Mouse (Mus musculus): ENCODE data around the gene Tbc1d16. TPM values are rescaled to one million over a fixed set of nuclear protein-coding genes. Genes with fewer than 3 reads are reported as not detected.
"Not testable (repeated sequence)": the region's sequence is repeated elsewhere in the genome, so short reads cannot be mapped to it uniquely, and the experiment has no call there.

Gene Tbc1d16
- polyA plus RNA-seq, 1 experiment from 2014 or later, result 17.5 TPM

- Histone ChIP-seq H3K4me3 (ENCODE audit: low read depth, low read length) (no peak overlapping the region), H3K27me3 (ENCODE audit: insufficient read depth, low read length) (no peaks in the 10 kb centered on the region), H3K27ac (ENCODE audit: low read depth) (no peak overlapping the region), H3K9me3 (ENCODE audit: low read depth, low read length) (no peaks in the 10 kb centered on the region), H3K36me3 (ENCODE audit: insufficient read depth) (peaks cover 6% of the 10 kb centered on the region; the same call in 1 of the 2 replicates), H3K4me1 (ENCODE audit: insufficient read depth) (peaks cover 9% of the 10 kb centered on the region), H3K4me2 (no peak overlapping the region), H3K9ac (no peak overlapping the region)
- 77% methylated on average over 7 of the region's 7 CpGs for WGBS
- DNase-seq (no peak), ATAC-seq (ENCODE audit: insufficient read depth) (no peak)
- no peak for TF ChIP-seq CTCF (IDR thresholded peaks at IDR 0.05; ENCODE audit: low read depth)
Observed at GRCm38 (mm10) chr11:119265811-119266210, 37.5 kb upstream of the Tbc1d16 start.

GRCm38 (mm10) chr11:119264413-119264812 lies 36.1 kb upstream of the Tbc1d16 start:
- no peak for DNase-seq
- no peak overlapping the region for H3K27ac ChIP-seq (ENCODE audit: low read depth)
- no peaks in the 10 kb centered on the region for H3K9me3 ChIP-seq (ENCODE audit: low read depth, low read length)
- no peak for ATAC-seq (ENCODE audit: insufficient read depth)
- H3K9ac ChIP-seq, result no peak overlapping the region
- H3K4me3 ChIP-seq (ENCODE audit: low read depth, low read length), result no peak overlapping the region
- TF ChIP-seq CTCF (IDR thresholded peaks at IDR 0.05; ENCODE audit: low read depth), result no peak
- no peak overlapping the region for H3K4me2 ChIP-seq
- no peaks in the 10 kb centered on the region for H3K27me3 ChIP-seq (ENCODE audit: insufficient read depth, low read length)
- peaks cover 9% of the 10 kb centered on the region for H3K4me1 ChIP-seq (ENCODE audit: insufficient read depth)
- WGBS, result 88% methylated on average over 13 of the region's 13 CpGs
- H3K36me3 ChIP-seq (ENCODE audit: insufficient read depth), result no peaks in the 10 kb centered on the region

- Histone ChIP-seq H3K9me3 (ENCODE audit: low read depth, low read length) (no peaks in the 10 kb centered on the region), H3K4me1 (ENCODE audit: insufficient read depth) (no peaks in the 10 kb centered on the region), H3K9ac (no peak overlapping the region), H3K27me3 (ENCODE audit: insufficient read depth, low read length) (no peaks in the 10 kb centered on the region), H3K4me2 (no peak overlapping the region), H3K4me3 (ENCODE audit: low read depth, low read length) (no peak overlapping the region), H3K27ac (ENCODE audit: low read depth) (no peak overlapping the region), H3K36me3 (ENCODE audit: insufficient read depth) (no peaks in the 10 kb centered on the region)
- DNase-seq (no peak), ATAC-seq (ENCODE audit: insufficient read depth) (no peak)
- TF ChIP-seq CTCF (IDR thresholded peaks at IDR 0.05; ENCODE audit: low read depth), result no peak
- 87% methylated on average over 8 of the region's 8 CpGs for WGBS
Observed at GRCm38 (mm10) chr11:119259977-119260376, 31.7 kb upstream of the Tbc1d16 start.

- H3K27me3 ChIP-seq (ENCODE audit: insufficient read depth, low read length), result no peaks in the 10 kb centered on the region
- 0 out of 2 replicates have a peak overlapping the region, but pooled peaks have one; percentile 12 for H3K27ac ChIP-seq (ENCODE audit: low read depth)
- peak overlapping the region; percentile 22 for H3K4me3 ChIP-seq (ENCODE audit: low read depth, low read length)
- H3K4me1 ChIP-seq (ENCODE audit: insufficient read depth), result no peaks in the 10 kb centered on the region
- 52% methylated on average over 23 of the region's 23 CpGs for WGBS
- DNase-seq (peak; percentile 83), ATAC-seq (ENCODE audit: insufficient read depth) (peak; percentile 79)
- peak overlapping the region; percentile 17 for H3K9ac ChIP-seq
- no peaks in the 10 kb centered on the region for H3K9me3 ChIP-seq (ENCODE audit: low read depth, low read length)
- peak overlapping the region; percentile 54 for H3K4me2 ChIP-seq
- no peaks in the 10 kb centered on the region for H3K36me3 ChIP-seq (ENCODE audit: insufficient read depth)
- TF ChIP-seq CTCF (IDR thresholded peaks at IDR 0.05; ENCODE audit: low read depth), result no peak
Observed at GRCm38 (mm10) chr11:119258572-119259322, 30.4 kb upstream of the Tbc1d16 start.

- peak overlapping the region; percentile 22; the same call in 1 of the 2 replicates for H3K4me3 ChIP-seq (ENCODE audit: low read depth, low read length)
- peak; percentile 12; the same call in 1 of the 2 replicates for ATAC-seq (ENCODE audit: insufficient read depth)
- H3K9ac ChIP-seq, result peak overlapping the region; percentile 17
- no peaks in the 10 kb centered on the region for H3K4me1 ChIP-seq (ENCODE audit: insufficient read depth)
- no peaks in the 10 kb centered on the region for H3K36me3 ChIP-seq (ENCODE audit: insufficient read depth)
- DNase-seq, result no peak
- no peaks in the 10 kb centered on the region for H3K9me3 ChIP-seq (ENCODE audit: low read depth, low read length)
- no peaks in the 10 kb centered on the region for H3K27me3 ChIP-seq (ENCODE audit: insufficient read depth, low read length)
- 53% methylated on average over 9 of the region's 9 CpGs for WGBS
- peak overlapping the region; percentile 54 for H3K4me2 ChIP-seq
- H3K27ac ChIP-seq (ENCODE audit: low read depth), result no peak overlapping the region
- TF ChIP-seq CTCF (IDR thresholded peaks at IDR 0.05; ENCODE audit: low read depth), result no peak
Observed at GRCm38 (mm10) chr11:119258216-119258571, 29.9 kb upstream of the Tbc1d16 start.

- not testable (repeated sequence) for H3K27me3 ChIP-seq (ENCODE audit: insufficient read depth, low read length); H3K4me3 ChIP-seq (ENCODE audit: low read depth, low read length); ATAC-seq (ENCODE audit: insufficient read depth); H3K4me1 ChIP-seq (ENCODE audit: insufficient read depth); H3K9ac ChIP-seq; H3K9me3 ChIP-seq (ENCODE audit: low read depth, low read length); H3K36me3 ChIP-seq (ENCODE audit: insufficient read depth); H3K4me2 ChIP-seq; H3K27ac ChIP-seq (ENCODE audit: low read depth)
- 59% methylated on average over 5 of the region's 5 CpGs for WGBS
- DNase-seq, result peak; percentile 25
Observed at GRCm38 (mm10) chr11:119256557-119256956, 28.3 kb upstream of the Tbc1d16 start.

GRCm38 (mm10) chr11:119252854-119253541 lies 24.7 kb upstream of the Tbc1d16 start:
- H3K4me3 ChIP-seq (ENCODE audit: low read depth, low read length), result no peak overlapping the region
- WGBS, result 4% methylated on average over 22 of the region's 22 CpGs

More at GRCm38 (mm10) chr11:119252854-119253541, 24.7 kb upstream of the Tbc1d16 start:
- peak; percentile 78 for TF ChIP-seq CTCF (IDR thresholded peaks at IDR 0.05; ENCODE audit: low read depth)
- Histone ChIP-seq H3K4me2 (peak overlapping the region; percentile 54), H3K9me3 (ENCODE audit: low read depth, low read length) (no peaks in the 10 kb centered on the region), H3K27ac (ENCODE audit: low read depth) (no peak overlapping the region), H3K9ac (no peak overlapping the region), H3K27me3 (ENCODE audit: insufficient read depth, low read length) (no peaks in the 10 kb centered on the region), H3K36me3 (ENCODE audit: insufficient read depth) (no peaks in the 10 kb centered on the region), H3K4me1 (ENCODE audit: insufficient read depth) (peaks cover 4% of the 10 kb centered on the region; the same call in 1 of the 2 replicates)
- ATAC-seq (ENCODE audit: insufficient read depth), result peak; percentile 74
- peak; percentile 81 for DNase-seq

All from lung, embryonic 14.5 days (tissue).